Mouse (Mus musculus) small intestine, adult 2 months (tissue): Measurements from ENCODE around the gene Ccz1.

Source experiments
- CTCF ChIP-seq: fragments of 200-500 bp; IDR thresholded peaks from 2 replicates; pipeline ENCODE4 v1.5.1; 2012; ENCODE audit warnings: low read depth, mild to moderate bottlenecking, control low read depth, inconsistent platforms, low read length, moderate library complexity, mixed read lengths; ENCODE audit not compliant: insufficient replicate concordance, insufficient read length; ENCODE audit errors: extremely low read depth
- POLR2A ChIP-seq: fragments of 200-500 bp; IDR thresholded peaks from 2 replicates; pipeline ENCODE4 v1.6.1; 2012; ENCODE audit warnings: low read depth, mild to moderate bottlenecking, control low read depth, inconsistent platforms, low read length, moderate library complexity

GRCm38 (mm10) chr5:143975631-143975933 is 39.1 kb downstream of the Ccz1 start:
- TF ChIP-seq CTCF (no peak), POLR2A (no peak)
